In the genomic region with DNA sequence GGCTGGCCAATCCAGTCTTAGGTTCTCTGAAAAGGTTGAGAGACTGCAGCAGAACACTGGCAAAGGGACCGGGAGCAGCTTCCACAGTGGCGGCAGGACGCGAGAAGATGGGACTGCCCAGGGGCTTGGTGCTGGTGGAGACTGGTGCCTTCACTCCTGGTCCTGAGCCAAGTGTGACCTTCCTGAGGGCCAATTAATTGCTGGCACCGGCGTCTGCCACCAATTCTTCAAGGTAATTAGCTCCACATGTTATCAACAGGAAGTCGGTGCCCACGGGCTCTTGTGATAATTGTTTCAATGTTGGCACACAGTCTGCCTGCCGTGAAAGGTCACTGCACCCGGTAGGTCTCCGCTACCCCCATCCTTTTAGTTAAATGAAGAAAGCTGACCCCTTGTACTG, we compare ENCODE assay signal across 12 mouse cellular contexts. TPM values are rescaled to one million over a fixed set of nuclear protein-coding genes. Genes with fewer than 3 reads are reported as not detected.
A peak's percentile ranks its signal among the peaks of the same experiment; 100 is the strongest.
DNase-seq lines count a peak whose midpoint lies in the region; ATAC-seq and TF ChIP-seq lines count a peak whose summit lies in the region.
"Had no signal": no experiment of that assay in that cellular context is flagged by ENCODE, and none has a peak within 500 bp of the region (broad histone marks: within the 10 kb centered on the region; RNA-seq: fewer than 3 reads in every experiment).

No protein-coding gene starts in this region.

- no peaks in the 10 kb centered on the region for H3K36me3 ChIP-seq in hindbrain, postnatal 0 days (ENCODE audit: insufficient read depth, low read length)
- no peaks in the 10 kb centered on the region for H3K36me3 ChIP-seq in liver, postnatal 0 days (replicated peaks; ENCODE audit: insufficient read depth, low read length)
- H3K36me3 ChIP-seq: G1E had no signal

- H3K9me3 ChIP-seq in hindbrain, postnatal 0 days (ENCODE audit: low read length), result no peaks in the 10 kb centered on the region
- H3K9me3 ChIP-seq in liver, postnatal 0 days (ENCODE audit: low read length), result no peaks in the 10 kb centered on the region

- TF ChIP-seq POLR2A in brain, embryonic 14.5 days (IDR thresholded peaks at IDR 0.05; ENCODE audit: borderline replicate concordance, extremely low read depth, insufficient read depth, insufficient read length, poor library complexity, severe bottlenecking), result no peak

- no peak for TF ChIP-seq EP300 in liver, postnatal 0 days (IDR thresholded peaks at IDR 0.05; ENCODE audit: low read depth)

- no peak for TF ChIP-seq CTCF in brain, embryonic 14.5 days (IDR thresholded peaks at IDR 0.05; ENCODE audit: borderline replicate concordance, extremely low read depth, insufficient read depth, insufficient read length)
- no peak for TF ChIP-seq CTCF in hindbrain, postnatal 0 days (IDR thresholded peaks at IDR 0.05; ENCODE audit: low read depth)
- no peak for TF ChIP-seq CTCF in liver, postnatal 0 days (IDR thresholded peaks at IDR 0.05; ENCODE audit: low read depth)

- peak; percentile 7 for DNase-seq in kidney, postnatal 10 days
- DNase-seq in kidney, postnatal 36 days, result no peak
- DNase-seq in brain, embryonic 14.5 days (ENCODE audit: low read depth), result peak; percentile 81
- peak; percentile 64 for DNase-seq in cerebellum, adult 8-10 months
- peak; percentile 73 for DNase-seq in hindbrain, postnatal 0 days (ENCODE audit: low spot score)
- no peak for DNase-seq in liver, postnatal 0 days
- no peak for DNase-seq in spleen, postnatal 14 days (ENCODE audit: low spot score in 2 of 2)
- DNase-seq: liver had no signal

- no peak overlapping the region for H3K4me3 ChIP-seq in hindbrain, postnatal 0 days (ENCODE audit: low read length)
- H3K4me3 ChIP-seq in liver, postnatal 0 days (ENCODE audit: low read depth, low read length), result no peak overlapping the region

- no peak overlapping the region for H3K4me2 ChIP-seq in hindbrain, postnatal 0 days (ENCODE audit: low read depth, low read length)
- H3K4me2 ChIP-seq in liver, postnatal 0 days (ENCODE audit: low read depth, low read length), result no peak overlapping the region

- no peak overlapping the region for H3K27ac ChIP-seq in hindbrain, postnatal 0 days
- H3K27ac ChIP-seq in liver, postnatal 0 days (ENCODE audit: low read depth), result no peak overlapping the region

- H3K4me1 ChIP-seq in hindbrain, postnatal 0 days (ENCODE audit: insufficient read depth, low read length), result no peaks in the 10 kb centered on the region
- H3K4me1 ChIP-seq in liver, postnatal 0 days (ENCODE audit: insufficient read depth), result no peaks in the 10 kb centered on the region

- 24% methylated on average over 11 of the region's 11 CpGs for WGBS in hindbrain, postnatal 0 days
- 68% methylated on average over 11 of the region's 11 CpGs for WGBS in liver, postnatal 0 days (ENCODE audit: insufficient replicate concordance)

- H3K9ac ChIP-seq in hindbrain, postnatal 0 days (replicated peaks; ENCODE audit: low read length), result no peak overlapping the region
- no peak overlapping the region for H3K9ac ChIP-seq in liver, postnatal 0 days (replicated peaks)

- H3K27me3 ChIP-seq in hindbrain, postnatal 0 days (ENCODE audit: insufficient read depth, low read length), result peaks cover 9% of the 10 kb centered on the region; the same call in 1 of the 2 replicates
- no peaks in the 10 kb centered on the region for H3K27me3 ChIP-seq in liver, postnatal 0 days (ENCODE audit: insufficient read depth, low read length)

- peak; percentile 69 for ATAC-seq in hindbrain, postnatal 0 days
- ATAC-seq in monocyte, adult 5-6 weeks (replicated peaks; ENCODE audit: insufficient number of reproducible peaks, low FRiP score, low TSS enrichment, poor library complexity, severe bottlenecking), result no peak
- ATAC-seq in liver, postnatal 0 days, result no peak

RNA-seq across cellular contexts. Expression of gene Spock1, which starts 37.1 kb away (rescaled TPM):
- polyA plus RNA-seq in brain, embryonic 14.5 days (2012; rRNA removed), result 42.7 and 80.3 TPM in 2 replicates
- total RNA-seq in hindbrain, postnatal 0 days (2014; rRNA removed), result 101 and 118 TPM in 2 replicates
- 72.1 and 80.3 TPM in 2 replicates for polyA plus RNA-seq in hindbrain, postnatal 0 days (2015; fragmentation: Nextera tagmentation; extraction: Ambion mirVana)
- total RNA-seq in monocyte, adult 5-6 weeks (2017), result not detected in 3 replicates
- not detected in 2 replicates for polyA plus RNA-seq in liver, postnatal 0 days (2015; fragmentation: Nextera tagmentation; extraction: Ambion mirVana)
- total RNA-seq: megakaryocyte progenitor cell, adult 5-6 weeks; neutrophil, adult 5-6 weeks had no signal
- polyA plus RNA-seq: G1E had no signal

Comparison
In these comparisons a context has a peak if more than half of its experiments do, and no peak if none do; other contexts are left out.
1. DNase-seq: peak in kidney, postnatal 10 days (single experiment), brain, embryonic 14.5 days (single experiment), cerebellum, adult 8-10 months (single experiment) and hindbrain, postnatal 0 days (single experiment); none in kidney, postnatal 36 days (0 of 2), liver, postnatal 0 days (single experiment) and spleen, postnatal 14 days (0 of 2).
2. RNA of gene Spock1, which starts 37.1 kb away (polyA plus RNA-seq): 42.7 to 80.3 TPM in brain, embryonic 14.5 days and 72.1 to 80.3 TPM in hindbrain, postnatal 0 days; not detected in liver, postnatal 0 days; every median in the first group is over 10 times any median in the second.